Mouse (Mus musculus): Measurements from ENCODE around the gene Emc6. TPM values are rescaled to one million over a fixed set of nuclear protein-coding genes. Genes with fewer than 3 reads are reported as not detected.

Emc6 gene
- polyA plus RNA-seq, 1 experiment from 2014 or later = 169 TPM

- DNase-seq (peak; percentile 69), ATAC-seq (peak; percentile 66)
- no peaks in the 10 kb centered on the region for H3K9me3 ChIP-seq (ENCODE audit: low read length)
- H3K4me2 ChIP-seq (ENCODE audit: low read depth, low read length) = no peak overlapping the region
- WGBS (ENCODE audit: insufficient replicate concordance) = 45% methylated on average over 4 of the region's 4 CpGs
- H3K36me3 ChIP-seq (replicated peaks; ENCODE audit: insufficient read depth, low read length) = peaks cover 4% of the 10 kb centered on the region; the same call in 1 of the 2 replicates
- peaks cover 10% of the 10 kb centered on the region for H3K4me1 ChIP-seq (ENCODE audit: insufficient read depth)
- no peak overlapping the region for H3K4me3 ChIP-seq (ENCODE audit: low read depth, low read length)
- TF ChIP-seq EP300 (IDR thresholded peaks at IDR 0.05; ENCODE audit: low read depth) (no peak), CTCF (IDR thresholded peaks at IDR 0.05; ENCODE audit: low read depth) (peak; percentile 76)
- H3K27ac ChIP-seq (ENCODE audit: low read depth) = no peak overlapping the region
- H3K9ac ChIP-seq (replicated peaks) = no peak overlapping the region
- H3K27me3 ChIP-seq (ENCODE audit: insufficient read depth, low read length) = no peaks in the 10 kb centered on the region
Observed at GRCm38 (mm10) chr11:73169231-73169630, 7.6 kb downstream of the Emc6 start.

GRCm38 (mm10) chr11:73168576-73168975, 8.3 kb downstream of the Emc6 start:
- H3K9ac ChIP-seq (replicated peaks) = no peak overlapping the region
- DNase-seq = no peak
- no peak for ATAC-seq
- peaks cover 10% of the 10 kb centered on the region for H3K4me1 ChIP-seq (ENCODE audit: insufficient read depth)
- WGBS (ENCODE audit: insufficient replicate concordance) = 80% methylated on average over 6 of the region's 6 CpGs
- no peak overlapping the region for H3K27ac ChIP-seq (ENCODE audit: low read depth)
- H3K4me3 ChIP-seq (ENCODE audit: low read depth, low read length) = no peak overlapping the region
- TF ChIP-seq EP300 (IDR thresholded peaks at IDR 0.05; ENCODE audit: low read depth) = no peak
- TF ChIP-seq CTCF (IDR thresholded peaks at IDR 0.05; ENCODE audit: low read depth) = no peak
- H3K4me2 ChIP-seq (ENCODE audit: low read depth, low read length) = no peak overlapping the region
- H3K36me3 ChIP-seq (replicated peaks; ENCODE audit: insufficient read depth, low read length) = no peaks in the 10 kb centered on the region
- H3K27me3 ChIP-seq (ENCODE audit: insufficient read depth, low read length) = no peaks in the 10 kb centered on the region
- H3K9me3 ChIP-seq (ENCODE audit: low read length) = no peaks in the 10 kb centered on the region

GRCm38 (mm10) chr11:73168071-73168470, 8.8 kb downstream of the Emc6 start:
- peak; percentile 43 for DNase-seq
- Histone ChIP-seq H3K9ac (replicated peaks) (no peak overlapping the region), H3K4me3 (ENCODE audit: low read depth, low read length) (no peak overlapping the region), H3K36me3 (replicated peaks; ENCODE audit: insufficient read depth, low read length) (no peaks in the 10 kb centered on the region), H3K4me1 (ENCODE audit: insufficient read depth) (peaks cover 7% of the 10 kb centered on the region), H3K27ac (ENCODE audit: low read depth) (no peak overlapping the region), H3K9me3 (ENCODE audit: low read length) (no peaks in the 10 kb centered on the region), H3K27me3 (ENCODE audit: insufficient read depth, low read length) (no peaks in the 10 kb centered on the region), H3K4me2 (ENCODE audit: low read depth, low read length) (no peak overlapping the region)
- TF ChIP-seq CTCF (IDR thresholded peaks at IDR 0.05; ENCODE audit: low read depth) (no peak), EP300 (IDR thresholded peaks at IDR 0.05; ENCODE audit: low read depth) (no peak)
- WGBS (ENCODE audit: insufficient replicate concordance) = 83% methylated on average over 8 of the region's 8 CpGs
- ATAC-seq = peak; percentile 68

- Histone ChIP-seq H3K9ac (replicated peaks) (no peak overlapping the region), H3K4me1 (ENCODE audit: insufficient read depth) (peaks cover 7% of the 10 kb centered on the region; the same call in 1 of the 2 replicates), H3K9me3 (ENCODE audit: low read length) (no peaks in the 10 kb centered on the region), H3K27me3 (ENCODE audit: insufficient read depth, low read length) (peaks cover 21% of the 10 kb centered on the region), H3K36me3 (replicated peaks; ENCODE audit: insufficient read depth, low read length) (no peaks in the 10 kb centered on the region), H3K4me2 (ENCODE audit: low read depth, low read length) (no peak overlapping the region), H3K4me3 (ENCODE audit: low read depth, low read length) (no peak overlapping the region), H3K27ac (ENCODE audit: low read depth) (no peak overlapping the region)
- WGBS (ENCODE audit: insufficient replicate concordance) = 25% methylated on average over 5 of the region's 5 CpGs
- no peak for DNase-seq
- ATAC-seq = no peak
- no peak for TF ChIP-seq EP300 (IDR thresholded peaks at IDR 0.05; ENCODE audit: low read depth)
- TF ChIP-seq CTCF (IDR thresholded peaks at IDR 0.05; ENCODE audit: low read depth) = no peak
Observed at GRCm38 (mm10) chr11:73162284-73162683, 14.6 kb downstream of the Emc6 start.

GRCm38 (mm10) chr11:73161616-73162015, 15.2 kb downstream of the Emc6 start:
- Histone ChIP-seq H3K9ac (replicated peaks) (no peak overlapping the region), H3K9me3 (ENCODE audit: low read length) (no peaks in the 10 kb centered on the region), H3K36me3 (replicated peaks; ENCODE audit: insufficient read depth, low read length) (no peaks in the 10 kb centered on the region), H3K4me1 (ENCODE audit: insufficient read depth) (peaks cover 7% of the 10 kb centered on the region; the same call in 1 of the 2 replicates), H3K4me2 (ENCODE audit: low read depth, low read length) (no peak overlapping the region), H3K27ac (ENCODE audit: low read depth) (no peak overlapping the region), H3K4me3 (ENCODE audit: low read depth, low read length) (no peak overlapping the region), H3K27me3 (ENCODE audit: insufficient read depth, low read length) (peaks cover 21% of the 10 kb centered on the region)
- WGBS (ENCODE audit: insufficient replicate concordance) = 79% methylated on average over 4 of the region's 4 CpGs
- DNase-seq (no peak), ATAC-seq (no peak)
- TF ChIP-seq CTCF (IDR thresholded peaks at IDR 0.05; ENCODE audit: low read depth) (no peak), EP300 (IDR thresholded peaks at IDR 0.05; ENCODE audit: low read depth) (no peak)

GRCm38 (mm10) chr11:73160811-73161200, 16.0 kb downstream of the Emc6 start:
- WGBS (ENCODE audit: insufficient replicate concordance) = 30% methylated on average over 6 of the region's 6 CpGs
- Histone ChIP-seq H3K4me3 (ENCODE audit: low read depth, low read length) (peak overlapping the region; percentile 43), H3K9me3 (ENCODE audit: low read length) (no peaks in the 10 kb centered on the region), H3K27ac (ENCODE audit: low read depth) (no peak overlapping the region), H3K4me1 (ENCODE audit: insufficient read depth) (peaks cover 7% of the 10 kb centered on the region; the same call in 1 of the 2 replicates), H3K36me3 (replicated peaks; ENCODE audit: insufficient read depth, low read length) (no peaks in the 10 kb centered on the region), H3K27me3 (ENCODE audit: insufficient read depth, low read length) (peaks cover 21% of the 10 kb centered on the region), H3K4me2 (ENCODE audit: low read depth, low read length) (peak overlapping the region; percentile 73), H3K9ac (replicated peaks) (no peak overlapping the region)
- no peak for DNase-seq
- TF ChIP-seq CTCF (IDR thresholded peaks at IDR 0.05; ENCODE audit: low read depth) (no peak), EP300 (IDR thresholded peaks at IDR 0.05; ENCODE audit: low read depth) (no peak)
- 0 out of 2 replicates have a peak, but pooled peaks have one; percentile 40 for ATAC-seq
